Mouse (Mus musculus): ENCODE results near the gene Bpi. TPM values are rescaled to one million over a fixed set of nuclear protein-coding genes. Genes with fewer than 3 reads are reported as not detected.
A peak's percentile ranks its signal among the peaks of the same experiment; 100 is the strongest.

The Bpi gene
- polyA plus RNA-seq, 1 experiment from 2014 or later, result not detected

DNA sequence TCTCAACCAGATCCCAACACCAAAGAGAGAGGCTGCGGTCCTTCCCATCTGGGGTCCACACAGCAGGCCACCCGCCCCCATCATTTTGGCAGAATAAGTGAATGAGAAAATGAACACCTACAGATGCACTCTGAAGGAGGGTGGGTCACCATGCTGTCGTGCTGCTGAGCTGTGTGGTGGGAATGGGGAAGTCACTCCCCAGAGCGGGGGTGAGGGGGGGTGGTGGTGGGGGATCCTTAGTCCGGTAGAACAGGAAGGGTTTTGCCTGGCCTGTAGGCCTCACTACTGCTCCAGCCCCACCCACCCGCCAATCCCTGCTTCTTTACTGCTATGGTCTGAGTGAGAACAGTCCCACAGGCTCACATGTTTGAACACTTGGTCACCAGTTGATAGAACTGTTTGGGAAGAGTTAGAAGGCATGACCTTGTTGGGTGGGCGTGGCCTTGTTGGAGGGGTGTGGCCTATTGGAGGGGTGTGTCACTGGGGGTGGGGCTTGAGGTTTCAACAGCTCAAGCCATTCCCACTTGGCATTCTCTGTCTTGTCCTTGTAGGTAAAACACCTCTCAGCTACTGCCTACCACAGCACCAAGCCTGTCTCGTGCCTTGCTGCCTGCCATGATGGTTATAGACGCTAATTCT, 36.3 kb upstream of the Bpi start:
- WGBS, result 85% methylated on average over 9 of the region's 9 CpGs
- no peak for ATAC-seq (replicated peaks; ENCODE audit: extremely low read depth, insufficient read depth, low FRiP score)
- peaks cover 8% of the 10 kb centered on the region for H3K4me1 ChIP-seq (ENCODE audit: control insufficient read depth, insufficient read depth, low read length)

DNA sequence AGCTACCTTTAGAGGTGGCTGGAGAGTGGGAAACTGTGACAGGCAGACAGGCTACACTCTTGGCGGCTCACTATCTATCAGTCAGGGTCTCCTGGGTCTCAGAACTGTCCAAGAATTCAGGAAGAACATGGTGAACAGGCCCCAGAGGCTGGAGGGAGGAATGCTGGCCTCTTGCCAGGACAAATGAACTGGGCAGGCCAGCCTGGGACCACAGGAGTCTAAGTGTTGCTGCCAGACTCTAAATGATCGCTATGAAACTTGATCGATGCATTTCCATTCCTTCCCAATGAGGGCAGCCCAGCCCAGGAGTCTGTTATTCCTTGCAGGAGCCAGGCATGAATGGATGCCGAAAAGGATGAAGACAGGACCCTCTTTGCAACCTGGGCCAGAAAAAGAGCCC, 35.2 kb upstream of the Bpi start:
- no peak overlapping the region for H3K4me3 ChIP-seq (ENCODE audit: low read length)
- H3K9ac ChIP-seq (ENCODE audit: low read length), result no peak overlapping the region
- H3K4me1 ChIP-seq (ENCODE audit: control insufficient read depth, insufficient read depth, low read length), result peaks cover 8% of the 10 kb centered on the region
- H3K36me3 ChIP-seq (ENCODE audit: control insufficient read depth, insufficient read depth), result no peaks in the 10 kb centered on the region
- ATAC-seq (replicated peaks; ENCODE audit: extremely low read depth, insufficient read depth, low FRiP score), result no peak
- peaks cover 2% of the 10 kb centered on the region; the same call in 1 of the 2 replicates for H3K27me3 ChIP-seq (ENCODE audit: control insufficient read depth, insufficient read depth, low read length)
- H3K9me3 ChIP-seq (replicated peaks; ENCODE audit: control insufficient read depth, low read length), result no peaks in the 10 kb centered on the region
- no peak overlapping the region for H3K27ac ChIP-seq (ENCODE audit: low read length)
- H3K4me2 ChIP-seq (ENCODE audit: low read depth, low read length), result no peak overlapping the region
- 32% methylated on average over 4 of the region's 4 CpGs for WGBS

More for the DNA sequence above, 36.3 kb upstream of the Bpi start:
- Histone ChIP-seq H3K27me3 (ENCODE audit: control insufficient read depth, insufficient read depth, low read length) (no peaks in the 10 kb centered on the region; the same call in 1 of the 2 replicates), H3K36me3 (ENCODE audit: control insufficient read depth, insufficient read depth) (no peaks in the 10 kb centered on the region), H3K9me3 (replicated peaks; ENCODE audit: control insufficient read depth, low read length) (no peaks in the 10 kb centered on the region), H3K27ac (ENCODE audit: low read length) (no peak overlapping the region), H3K4me2 (ENCODE audit: low read depth, low read length) (no peak overlapping the region), H3K9ac (ENCODE audit: low read length) (no peak overlapping the region), H3K4me3 (ENCODE audit: low read length) (no peak overlapping the region)

DNA sequence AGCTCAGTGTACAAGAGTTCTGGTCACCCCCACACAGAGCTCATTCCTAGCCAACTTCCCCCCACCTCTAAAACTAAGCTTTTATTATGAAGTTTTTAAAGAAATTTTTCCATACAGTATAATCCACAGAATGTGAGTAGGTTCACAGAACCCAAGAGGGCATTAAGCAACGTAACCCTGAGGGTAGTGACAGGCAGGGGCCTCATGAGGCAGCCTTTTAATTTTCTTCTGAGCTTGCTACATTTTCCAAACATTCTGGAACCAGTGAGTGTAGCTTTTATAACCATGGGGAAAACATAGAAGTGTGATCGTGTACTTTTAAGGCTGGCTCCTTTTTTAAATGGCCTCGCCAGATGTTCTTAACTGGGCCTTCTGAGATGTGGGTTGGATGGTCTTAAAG, 34.4 kb upstream of the Bpi start:
- peaks cover 2% of the 10 kb centered on the region; the same call in 1 of the 2 replicates for H3K27me3 ChIP-seq (ENCODE audit: control insufficient read depth, insufficient read depth, low read length)
- no peak overlapping the region for H3K27ac ChIP-seq (ENCODE audit: low read length)
- 68% methylated on average over 3 of the region's 3 CpGs for WGBS
- no peaks in the 10 kb centered on the region for H3K36me3 ChIP-seq (ENCODE audit: control insufficient read depth, insufficient read depth)
- H3K4me3 ChIP-seq (ENCODE audit: low read length), result no peak overlapping the region
- H3K9me3 ChIP-seq (replicated peaks; ENCODE audit: control insufficient read depth, low read length), result no peaks in the 10 kb centered on the region
- no peak for ATAC-seq (replicated peaks; ENCODE audit: extremely low read depth, insufficient read depth, low FRiP score)
- no peak overlapping the region for H3K4me2 ChIP-seq (ENCODE audit: low read depth, low read length)
- no peak overlapping the region for H3K9ac ChIP-seq (ENCODE audit: low read length)
- H3K4me1 ChIP-seq (ENCODE audit: control insufficient read depth, insufficient read depth, low read length), result peaks cover 8% of the 10 kb centered on the region

GRCm38 (mm10) chr2:158225301-158225700, 32.6 kb upstream of the Bpi start:
- Histone ChIP-seq H3K27me3 (ENCODE audit: control insufficient read depth, insufficient read depth, low read length) (peaks cover 5% of the 10 kb centered on the region), H3K4me3 (ENCODE audit: low read length) (no peak overlapping the region), H3K36me3 (ENCODE audit: control insufficient read depth, insufficient read depth) (no peaks in the 10 kb centered on the region), H3K9me3 (replicated peaks; ENCODE audit: control insufficient read depth, low read length) (no peaks in the 10 kb centered on the region), H3K4me1 (ENCODE audit: control insufficient read depth, insufficient read depth, low read length) (peaks cover 15% of the 10 kb centered on the region), H3K27ac (ENCODE audit: low read length) (no peak overlapping the region), H3K9ac (ENCODE audit: low read length) (no peak overlapping the region), H3K4me2 (ENCODE audit: low read depth, low read length) (no peak overlapping the region)
- ATAC-seq (replicated peaks; ENCODE audit: extremely low read depth, insufficient read depth, low FRiP score), result no peak
- 52% methylated on average over 5 of the region's 5 CpGs for WGBS

DNA sequence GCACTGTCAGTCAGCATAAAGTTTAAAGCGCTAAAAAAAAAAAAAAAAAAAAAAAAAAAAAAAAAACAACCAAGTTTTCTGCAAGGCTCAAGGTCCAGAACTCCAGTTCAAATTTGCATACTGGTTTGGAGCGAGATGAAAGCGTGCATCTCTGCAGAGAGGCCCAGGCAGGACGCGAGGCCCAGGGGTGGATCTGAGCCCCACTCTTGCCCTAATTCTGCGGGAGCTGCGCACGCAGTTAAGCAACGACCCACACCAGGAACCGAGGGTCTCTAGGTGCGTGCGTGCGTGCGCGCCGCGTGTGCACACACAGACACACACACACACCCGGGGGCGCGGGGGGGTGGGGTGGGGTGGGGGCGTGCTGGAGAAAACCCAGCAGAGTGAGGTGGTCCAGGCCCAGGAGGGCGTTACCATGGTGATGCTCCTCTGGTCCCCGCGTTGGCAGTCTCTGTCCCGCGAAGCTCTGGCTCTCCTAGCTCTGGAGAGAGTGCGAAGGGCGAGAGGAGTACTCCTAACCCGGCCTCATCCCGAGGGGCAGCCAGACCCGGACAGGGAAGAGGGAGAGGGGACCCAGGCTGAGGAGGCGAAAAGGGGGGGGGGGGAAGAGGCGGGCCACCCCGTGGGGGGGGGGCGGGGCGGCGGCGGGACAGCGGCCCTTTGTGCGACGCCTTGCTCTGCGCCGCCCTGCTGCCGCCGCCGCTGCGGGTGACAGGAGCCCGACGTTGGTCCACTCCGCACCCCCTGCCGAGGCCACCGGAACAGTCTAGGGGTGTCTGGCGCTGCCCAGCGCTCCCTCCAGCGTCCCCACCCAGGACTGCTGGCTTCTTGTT, 29.0 kb upstream of the Bpi start, which contains the start of gene D630003M21Rik:
D630003M21Rik (minus strand) TSS at position 553 of the 833 bp plus-strand sequence.
- Histone ChIP-seq H3K4me1 (ENCODE audit: control insufficient read depth, insufficient read depth, low read length) (peaks cover 6% of the 10 kb centered on the region; the same call in 1 of the 2 replicates), H3K9ac (ENCODE audit: low read length) (peak within 1 kb of the TSS; percentile 61), H3K27me3 (ENCODE audit: control insufficient read depth, insufficient read depth, low read length) (peaks cover 5% of the 10 kb centered on the region), H3K27ac (ENCODE audit: low read length) (no peak within 1 kb of the TSS), H3K36me3 (ENCODE audit: control insufficient read depth, insufficient read depth) (no peaks in the 10 kb centered on the region), H3K9me3 (replicated peaks; ENCODE audit: control insufficient read depth, low read length) (no peaks in the 10 kb centered on the region), H3K4me3 (ENCODE audit: low read length) (peak within 1 kb of the TSS; percentile 47), H3K4me2 (ENCODE audit: low read depth, low read length) (peak within 1 kb of the TSS; percentile 79)
- ATAC-seq (replicated peaks; ENCODE audit: extremely low read depth, insufficient read depth, low FRiP score), result peak; percentile 46
- 1% methylated on average over 44 of the region's 55 CpGs for WGBS

DNA sequence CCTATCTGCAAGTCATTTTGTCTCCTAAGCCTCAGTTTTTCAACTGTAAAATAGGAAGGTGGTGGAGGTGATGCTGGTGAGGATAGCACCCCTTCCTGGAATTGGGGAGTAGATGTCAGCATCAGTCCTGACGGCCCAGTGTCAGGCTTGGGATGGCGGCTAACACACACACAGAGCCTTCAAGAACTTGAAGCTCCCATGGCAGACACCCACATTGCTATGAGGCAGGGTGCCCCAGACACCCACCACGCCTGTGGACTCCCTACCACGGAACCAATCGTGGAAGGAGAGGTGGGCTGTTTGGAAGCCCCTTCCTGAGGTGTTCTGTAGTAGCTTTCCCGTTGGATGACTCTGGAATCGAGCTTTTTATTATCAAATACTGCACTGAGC, 28.4 kb upstream of the Bpi start:
- H3K9me3 ChIP-seq (replicated peaks; ENCODE audit: control insufficient read depth, low read length), result no peaks in the 10 kb centered on the region
- peaks cover 6% of the 10 kb centered on the region; the same call in 1 of the 2 replicates for H3K4me1 ChIP-seq (ENCODE audit: control insufficient read depth, insufficient read depth, low read length)
- ATAC-seq (replicated peaks; ENCODE audit: extremely low read depth, insufficient read depth, low FRiP score), result no peak
- no peak overlapping the region for H3K27ac ChIP-seq (ENCODE audit: low read length)
- H3K27me3 ChIP-seq (ENCODE audit: control insufficient read depth, insufficient read depth, low read length), result peaks cover 5% of the 10 kb centered on the region
- H3K9ac ChIP-seq (ENCODE audit: low read length), result peak overlapping the region; percentile 61
- WGBS, result 30% methylated on average over 7 of the region's 7 CpGs
- H3K4me2 ChIP-seq (ENCODE audit: low read depth, low read length), result peak overlapping the region; percentile 79
- H3K4me3 ChIP-seq (ENCODE audit: low read length), result peak overlapping the region; percentile 47
- H3K36me3 ChIP-seq (ENCODE audit: control insufficient read depth, insufficient read depth), result no peaks in the 10 kb centered on the region

- no peak overlapping the region for H3K4me2 ChIP-seq (ENCODE audit: low read depth, low read length)
- H3K27ac ChIP-seq (ENCODE audit: low read length), result no peak overlapping the region
- WGBS, result 74% methylated on average over 6 of the region's 6 CpGs
- no peak for ATAC-seq (replicated peaks; ENCODE audit: extremely low read depth, insufficient read depth, low FRiP score)
- no peaks in the 10 kb centered on the region for H3K36me3 ChIP-seq (ENCODE audit: control insufficient read depth, insufficient read depth)
- H3K9me3 ChIP-seq (replicated peaks; ENCODE audit: control insufficient read depth, low read length), result no peaks in the 10 kb centered on the region
- H3K4me3 ChIP-seq (ENCODE audit: low read length), result no peak overlapping the region
- H3K27me3 ChIP-seq (ENCODE audit: control insufficient read depth, insufficient read depth, low read length), result peaks cover 5% of the 10 kb centered on the region
- peaks cover 6% of the 10 kb centered on the region; the same call in 1 of the 2 replicates for H3K4me1 ChIP-seq (ENCODE audit: control insufficient read depth, insufficient read depth, low read length)
- no peak overlapping the region for H3K9ac ChIP-seq (ENCODE audit: low read length)
Measured at GRCm38 (mm10) chr2:158230617-158231016, 27.3 kb upstream of the Bpi start.

DNA sequence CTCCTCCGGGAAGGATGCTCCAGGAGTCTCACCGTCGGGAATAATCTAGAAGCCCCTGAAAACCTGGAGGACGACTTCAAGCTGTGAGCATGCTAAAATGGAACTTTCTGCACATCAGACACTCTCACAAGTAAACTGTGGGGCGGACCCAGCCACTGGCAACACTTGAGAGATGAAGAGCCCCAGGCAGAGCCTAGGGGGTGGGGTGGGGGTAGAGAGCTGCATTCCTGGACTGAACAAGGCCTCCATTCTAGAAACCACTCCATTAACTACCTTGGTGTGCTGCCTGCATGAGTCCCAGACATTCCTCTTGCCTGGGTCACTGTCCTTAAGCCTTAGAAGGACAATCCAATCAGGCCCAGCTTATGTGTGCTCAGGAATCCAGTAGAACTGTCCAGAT, 26.8 kb upstream of the Bpi start:
- no peak overlapping the region for H3K4me2 ChIP-seq (ENCODE audit: low read depth, low read length)
- no peak for ATAC-seq (replicated peaks; ENCODE audit: extremely low read depth, insufficient read depth, low FRiP score)
- H3K9ac ChIP-seq (ENCODE audit: low read length), result no peak overlapping the region
- H3K27me3 ChIP-seq (ENCODE audit: control insufficient read depth, insufficient read depth, low read length), result peaks cover 5% of the 10 kb centered on the region
- H3K4me1 ChIP-seq (ENCODE audit: control insufficient read depth, insufficient read depth, low read length), result peaks cover 6% of the 10 kb centered on the region; the same call in 1 of the 2 replicates
- H3K27ac ChIP-seq (ENCODE audit: low read length), result no peak overlapping the region
- H3K4me3 ChIP-seq (ENCODE audit: low read length), result no peak overlapping the region
- H3K9me3 ChIP-seq (replicated peaks; ENCODE audit: control insufficient read depth, low read length), result no peaks in the 10 kb centered on the region
- H3K36me3 ChIP-seq (ENCODE audit: control insufficient read depth, insufficient read depth), result no peaks in the 10 kb centered on the region
- 57% methylated on average over 5 of the region's 5 CpGs for WGBS

DNA sequence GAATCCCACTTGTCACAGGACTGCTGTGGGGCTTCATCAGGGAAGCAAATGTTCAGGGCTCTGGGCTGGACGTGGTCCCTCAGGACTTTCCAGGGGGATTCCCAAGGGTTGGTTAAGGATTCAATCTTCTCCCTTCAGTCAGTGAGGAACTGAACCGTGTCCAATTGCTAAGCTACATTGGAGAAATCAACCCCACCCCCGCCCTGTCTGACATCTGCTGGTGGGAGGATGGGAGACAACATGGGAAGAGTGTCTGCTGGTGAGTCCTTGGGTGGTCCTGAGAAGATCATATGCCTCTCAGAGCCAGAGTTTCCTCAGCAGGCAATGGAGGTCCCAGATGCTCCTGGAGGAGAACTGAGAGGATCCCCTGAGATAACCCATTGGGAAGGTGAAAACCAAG, 25.5 kb upstream of the Bpi start:
- H3K4me2 ChIP-seq (ENCODE audit: low read depth, low read length), result no peak overlapping the region
- no peak overlapping the region for H3K4me3 ChIP-seq (ENCODE audit: low read length)
- no peak overlapping the region for H3K9ac ChIP-seq (ENCODE audit: low read length)
- peaks cover 3% of the 10 kb centered on the region for H3K27me3 ChIP-seq (ENCODE audit: control insufficient read depth, insufficient read depth, low read length)
- H3K27ac ChIP-seq (ENCODE audit: low read length), result no peak overlapping the region
- no peaks in the 10 kb centered on the region for H3K9me3 ChIP-seq (replicated peaks; ENCODE audit: control insufficient read depth, low read length)
- ATAC-seq (replicated peaks; ENCODE audit: extremely low read depth, insufficient read depth, low FRiP score), result no peak
- H3K4me1 ChIP-seq (ENCODE audit: control insufficient read depth, insufficient read depth, low read length), result peaks cover 6% of the 10 kb centered on the region; the same call in 1 of the 2 replicates
- 62% methylated on average over 3 of the region's 3 CpGs for WGBS
- no peaks in the 10 kb centered on the region for H3K36me3 ChIP-seq (ENCODE audit: control insufficient read depth, insufficient read depth)

Data from heart, embryonic 16.5 days (tissue).